Mouse (Mus musculus): ENCODE measurements at regions not wholly inside any gene's neighbourhood (a gene's known extent, or its start where the extent isn't known, plus 50 kb on each side); places are given as distances from the start of the nearest gene placed in this dataset.
"Not testable (repeated sequence)": the region's sequence is repeated elsewhere in the genome, so short reads cannot be mapped to it uniquely, and the experiment has no call there.

DNA sequence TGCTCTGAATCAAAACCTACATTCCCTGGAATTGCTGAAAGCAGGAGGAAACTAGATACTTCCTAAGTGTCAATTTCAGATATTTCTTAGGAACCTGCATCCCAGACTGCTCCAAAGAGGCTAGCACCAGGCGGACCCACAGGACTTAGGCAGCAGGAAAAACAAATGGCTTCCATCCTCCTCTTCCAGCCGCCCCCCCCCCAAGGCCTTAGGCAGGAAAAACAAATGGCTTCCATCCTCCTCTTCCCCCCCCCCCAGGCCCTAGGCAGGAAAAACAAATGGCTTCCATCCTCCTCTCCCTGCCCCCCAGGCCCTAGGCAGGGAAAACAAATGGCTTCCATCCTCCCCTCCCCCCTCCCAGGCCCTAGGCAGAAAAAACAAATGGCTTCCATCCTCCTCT, 64.5 kb upstream of the Nap1l2 start:
- DNase-seq, result no peak

DNA sequence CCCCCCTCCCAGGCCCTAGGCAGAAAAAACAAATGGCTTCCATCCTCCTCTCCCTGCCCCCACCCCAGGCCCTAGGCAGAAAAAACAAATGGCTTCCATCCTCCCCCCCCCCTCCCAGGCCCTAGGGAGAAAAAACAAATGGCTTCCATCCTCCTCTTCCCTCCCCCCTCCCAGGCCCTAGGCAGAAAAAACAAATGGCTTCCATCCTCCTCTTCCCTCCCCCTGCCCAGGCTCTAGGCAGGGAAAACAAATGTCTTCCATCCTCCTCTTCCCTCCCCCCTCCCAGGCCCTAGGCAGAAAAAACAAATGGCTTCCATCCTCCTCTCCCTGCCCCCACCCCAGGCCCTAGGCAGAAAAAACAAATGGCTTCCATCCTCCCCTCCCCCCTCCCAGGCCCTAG, 65.0 kb upstream of the Nap1l2 start:
- not testable (repeated sequence) for DNase-seq

- not testable (repeated sequence) for DNase-seq
Measured at GRCm38 (mm10) chrX:103252056-103252850, 65.8 kb upstream of the Nap1l2 start.

DNA sequence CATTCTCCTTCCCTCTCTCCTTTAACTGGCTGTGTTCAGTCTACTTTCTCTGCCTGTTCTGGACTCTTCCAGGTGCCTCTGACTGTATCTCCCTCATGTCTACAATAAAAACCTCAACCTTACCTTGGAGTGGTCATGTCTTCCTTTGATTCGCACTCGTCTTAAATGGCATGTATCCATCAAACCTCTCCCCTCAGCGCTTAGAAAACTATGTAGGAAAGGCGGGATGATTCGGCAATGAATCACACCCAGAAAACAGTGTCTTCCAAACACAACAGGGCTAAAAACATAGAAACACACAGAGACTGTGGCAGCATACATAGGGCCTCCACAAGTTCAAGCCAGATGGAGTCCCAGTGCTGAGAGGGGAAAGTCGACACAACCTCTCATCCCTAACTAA, 66.4 kb upstream of the Nap1l2 start:
- no peak for DNase-seq

DNA sequence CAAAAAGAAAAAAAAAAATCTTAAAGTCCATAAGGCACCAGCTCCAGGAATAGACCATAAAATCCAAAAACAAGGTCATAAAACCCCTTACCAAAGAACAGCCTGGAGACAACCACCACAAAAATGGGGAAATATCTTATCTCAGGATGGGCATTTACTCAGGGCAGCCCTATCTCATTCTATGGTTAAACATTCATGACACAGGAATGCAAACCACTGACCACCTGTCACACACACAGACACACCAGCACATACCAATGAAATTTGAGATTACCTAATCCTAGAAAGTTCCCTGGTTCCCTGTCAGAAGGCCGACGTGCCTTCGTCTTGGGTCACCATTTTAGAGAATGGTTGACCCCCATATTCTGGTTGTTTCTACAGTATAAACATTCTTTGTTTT, 66.3 kb upstream of the Cdx4 start:
- no peak for DNase-seq

- peak; percentile 56 to 62 for DNase-seq
Measured at GRCm38 (mm10) chrX:103259882-103260281, 61.3 kb upstream of the Cdx4 start.
